Mouse (Mus musculus): ENCODE data around the gene Epb41l5. TPM values are rescaled to one million over a fixed set of nuclear protein-coding genes. Genes with fewer than 3 reads are reported as not detected.

Epb41l5 gene
- polyA plus RNA-seq, 1 experiment from 2014 or later: 24.2 TPM

DNA sequence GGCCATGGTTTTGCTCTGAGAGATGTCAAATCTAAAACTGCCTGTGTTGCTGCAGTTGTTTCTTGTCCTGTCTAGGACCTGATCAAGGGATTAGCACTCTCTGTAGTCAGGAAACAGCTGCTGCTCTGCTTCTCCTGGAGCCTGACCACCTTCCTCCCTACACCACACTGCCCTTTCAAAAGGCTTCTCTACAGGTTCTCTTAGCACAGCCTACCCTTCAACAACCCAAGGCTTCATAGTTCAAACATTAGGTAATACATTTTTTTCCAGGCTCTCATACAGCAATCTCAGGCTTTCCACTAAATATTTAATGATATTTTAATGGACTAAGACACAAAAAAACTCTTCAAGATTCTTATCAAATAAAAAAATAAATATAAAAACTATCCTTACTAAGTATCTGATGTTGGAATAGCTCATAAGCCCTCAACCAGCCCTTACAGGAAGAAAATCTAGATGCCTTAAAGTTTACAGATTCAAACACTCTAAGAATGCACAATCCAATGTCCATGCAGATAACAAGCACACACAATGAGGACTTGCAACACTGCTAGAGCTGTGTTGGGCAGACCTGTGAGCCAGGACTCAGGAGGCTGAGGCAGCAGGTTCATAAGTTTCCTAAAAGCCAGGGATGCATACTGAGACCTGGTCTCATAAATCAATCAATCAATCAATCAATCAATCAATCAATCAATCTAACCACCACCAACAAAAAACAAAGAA lies 7.5 kb downstream of the Epb41l5 start:
- Histone ChIP-seq H3K36me3 (0 out of 2 replicates have a peak, but pooled peaks cover 3% of the 10 kb centered on the region), H3K9me3 (no peaks in the 10 kb centered on the region), H3K27me3 (no peaks in the 10 kb centered on the region), H3K4me2 (replicated peaks) (no peak overlapping the region), H3K4me1 (replicated peaks) (peaks cover 8% of the 10 kb centered on the region), H3K9ac (replicated peaks) (no peak overlapping the region), H3K4me3 (replicated peaks) (no peak overlapping the region), H3K27ac (no peak overlapping the region)
- no peak for ATAC-seq

DNA sequence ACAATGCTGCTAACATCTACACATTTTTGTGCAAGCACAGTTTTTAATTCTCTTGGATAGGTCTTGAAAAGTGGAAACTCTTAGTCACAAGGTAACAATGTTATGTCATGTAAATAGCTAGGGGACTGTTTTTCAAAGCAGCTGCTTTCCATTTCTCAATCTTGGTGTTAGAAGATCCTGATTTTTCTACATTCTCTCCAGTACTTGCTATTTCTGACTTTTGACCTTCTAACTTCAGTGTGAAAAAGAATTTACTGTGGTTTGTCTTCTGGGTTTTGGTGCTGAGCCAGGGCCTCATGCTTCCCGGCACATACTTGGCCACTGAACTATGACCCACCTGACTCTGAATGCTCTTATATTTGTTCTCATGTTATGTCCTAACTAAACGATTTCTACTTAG lies 8.8 kb downstream of the Epb41l5 start:
- H3K27me3 ChIP-seq: no peaks in the 10 kb centered on the region
- no peak for ATAC-seq
- no peak overlapping the region for H3K27ac ChIP-seq
- no peak overlapping the region for H3K4me2 ChIP-seq (replicated peaks)
- 91% methylated on average over 2 of the region's 2 CpGs for WGBS
- H3K36me3 ChIP-seq: 0 out of 2 replicates have a peak, but pooled peaks cover 3% of the 10 kb centered on the region
- peaks cover 8% of the 10 kb centered on the region for H3K4me1 ChIP-seq (replicated peaks)
- H3K4me3 ChIP-seq (replicated peaks): no peak overlapping the region
- no peaks in the 10 kb centered on the region for H3K9me3 ChIP-seq
- H3K9ac ChIP-seq (replicated peaks): no peak overlapping the region

DNA sequence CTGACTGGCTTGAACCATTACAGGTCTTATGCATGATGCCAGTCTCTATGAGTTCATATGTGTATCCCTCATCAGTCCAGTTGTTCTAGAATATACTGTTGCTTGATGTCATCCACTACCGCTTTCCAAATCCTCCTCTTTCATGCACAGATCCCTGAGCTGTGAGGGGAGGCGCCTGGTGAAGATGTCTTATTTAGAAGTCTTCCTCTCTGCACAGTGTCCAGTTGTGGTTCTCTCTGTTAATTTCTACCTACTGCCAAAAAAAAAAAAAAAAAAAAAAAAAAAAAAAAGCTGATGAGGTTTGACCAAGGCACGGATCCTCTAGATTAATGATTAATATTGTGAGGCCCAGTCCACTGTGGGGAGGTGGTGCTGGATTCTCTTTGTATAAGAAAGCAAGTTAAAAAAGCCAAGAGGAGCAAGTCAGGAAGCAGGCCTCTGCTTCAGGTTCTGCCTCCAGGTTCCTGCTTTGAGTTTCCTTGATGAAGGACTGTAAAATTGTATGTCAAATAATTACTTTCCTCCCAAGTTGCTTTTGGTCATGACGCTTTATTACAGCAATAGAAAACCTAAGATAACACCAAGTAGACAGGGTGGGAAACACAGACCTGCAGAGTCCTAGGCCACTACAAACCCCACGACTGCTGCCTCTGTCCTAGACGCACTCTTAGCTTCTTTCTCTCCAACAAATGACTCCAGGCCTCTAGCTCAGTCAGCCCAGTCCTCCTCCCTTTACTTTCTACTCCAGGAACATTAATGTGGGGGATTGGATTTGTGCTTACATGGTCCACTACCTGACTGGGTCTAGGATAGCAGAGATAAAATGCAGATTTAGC lies 11.4 kb downstream of the Epb41l5 start:
- no peak overlapping the region for H3K9ac ChIP-seq (replicated peaks)
- peaks cover 4% of the 10 kb centered on the region for H3K4me1 ChIP-seq (replicated peaks)
- H3K27me3 ChIP-seq: no peaks in the 10 kb centered on the region
- no peak for ATAC-seq
- H3K27ac ChIP-seq: no peak overlapping the region
- no peak overlapping the region for H3K4me2 ChIP-seq (replicated peaks)
- peaks cover 6% of the 10 kb centered on the region; the same call in 1 of the 2 replicates for H3K36me3 ChIP-seq
- H3K4me3 ChIP-seq (replicated peaks): no peak overlapping the region
- no peaks in the 10 kb centered on the region for H3K9me3 ChIP-seq
- 92% methylated on average over 6 of the region's 6 CpGs for WGBS

DNA sequence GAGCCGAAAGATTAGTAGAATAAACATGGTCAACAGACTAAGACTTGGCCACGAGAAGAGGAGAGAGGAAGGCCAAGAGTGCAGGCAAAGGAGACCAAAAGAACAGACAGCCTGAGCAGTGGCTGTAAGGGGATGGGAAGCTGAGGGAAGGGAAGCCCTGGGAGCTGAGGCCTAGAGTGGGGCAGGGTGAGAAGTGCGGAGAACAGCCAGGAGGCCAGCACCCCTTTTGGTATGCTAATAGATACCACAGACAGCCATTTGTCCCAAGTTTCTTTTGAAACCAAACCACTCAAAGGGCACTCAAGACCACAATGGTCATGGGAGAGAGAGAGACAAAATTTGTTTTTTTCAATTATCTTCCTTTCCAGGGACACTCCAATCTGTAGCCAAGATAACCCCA lies 14.1 kb downstream of the Epb41l5 start:
- 36% methylated on average over 3 of the region's 3 CpGs for WGBS
- no peak for ATAC-seq
- peaks cover 7% of the 10 kb centered on the region for H3K36me3 ChIP-seq

DNA sequence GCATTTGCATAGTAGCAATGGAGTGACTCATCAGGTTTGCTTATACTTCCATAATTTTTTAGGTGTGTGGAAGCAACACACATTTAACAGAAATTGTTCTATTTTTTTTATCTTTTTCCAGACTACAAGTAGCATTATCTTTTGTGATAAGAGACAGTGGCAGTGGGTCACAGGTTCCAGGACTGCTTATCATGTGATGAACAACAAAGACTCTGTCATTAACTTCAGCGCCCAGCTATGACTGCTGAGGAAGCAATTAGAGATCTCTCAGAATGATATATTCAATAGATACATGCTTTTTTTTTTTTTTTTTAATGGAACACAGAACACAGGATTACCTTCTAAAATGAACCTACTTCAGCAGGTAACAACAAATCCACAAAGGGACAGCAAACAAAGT lies 18.4 kb downstream of the Epb41l5 start:
- Histone ChIP-seq H3K9me3 (no peaks in the 10 kb centered on the region), H3K27me3 (no peaks in the 10 kb centered on the region), H3K4me3 (replicated peaks) (no peak overlapping the region), H3K4me1 (replicated peaks) (no peaks in the 10 kb centered on the region), H3K27ac (no peak overlapping the region), H3K4me2 (replicated peaks) (no peak overlapping the region), H3K36me3 (peaks cover 7% of the 10 kb centered on the region), H3K9ac (replicated peaks) (no peak overlapping the region)
- WGBS: 90% methylated on average over 1 of the region's 1 CpGs
- no peak for ATAC-seq

More for the DNA sequence above, 14.1 kb downstream of the Epb41l5 start:
- Histone ChIP-seq H3K9me3 (no peaks in the 10 kb centered on the region), H3K4me3 (replicated peaks) (no peak overlapping the region), H3K4me2 (replicated peaks) (no peak overlapping the region), H3K27me3 (no peaks in the 10 kb centered on the region), H3K9ac (replicated peaks) (no peak overlapping the region), H3K4me1 (replicated peaks) (no peaks in the 10 kb centered on the region), H3K27ac (no peak overlapping the region)

DNA sequence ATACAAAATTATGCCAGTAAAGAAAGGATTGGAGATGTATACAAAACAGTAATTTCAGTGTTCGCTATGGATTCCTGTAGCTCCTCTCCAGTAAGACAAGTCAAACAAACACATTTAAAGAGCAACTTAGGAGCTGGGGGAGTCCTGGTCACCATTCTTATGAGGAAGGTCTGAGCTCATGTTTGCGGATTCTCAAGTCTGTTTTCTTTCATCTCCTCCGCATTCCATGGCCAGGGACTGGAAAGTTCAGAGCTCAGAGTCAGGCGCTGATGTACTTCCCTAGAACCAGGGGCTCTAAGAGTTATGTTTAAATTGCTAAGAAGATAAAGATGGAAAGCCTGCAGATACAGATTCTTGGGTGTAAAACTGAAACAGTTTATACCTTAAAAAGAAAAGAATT lies 22.0 kb downstream of the Epb41l5 start:
- 85% methylated on average over 4 of the region's 4 CpGs for WGBS
- H3K4me1 ChIP-seq (replicated peaks): no peaks in the 10 kb centered on the region; the same call in 1 of the 2 replicates
- H3K4me3 ChIP-seq (replicated peaks): no peak overlapping the region
- no peak overlapping the region for H3K27ac ChIP-seq
- H3K27me3 ChIP-seq: no peaks in the 10 kb centered on the region
- H3K9me3 ChIP-seq: no peaks in the 10 kb centered on the region
- no peaks in the 10 kb centered on the region for H3K36me3 ChIP-seq
- no peak for ATAC-seq
- no peak overlapping the region for H3K4me2 ChIP-seq (replicated peaks)
- H3K9ac ChIP-seq (replicated peaks): no peak overlapping the region

DNA sequence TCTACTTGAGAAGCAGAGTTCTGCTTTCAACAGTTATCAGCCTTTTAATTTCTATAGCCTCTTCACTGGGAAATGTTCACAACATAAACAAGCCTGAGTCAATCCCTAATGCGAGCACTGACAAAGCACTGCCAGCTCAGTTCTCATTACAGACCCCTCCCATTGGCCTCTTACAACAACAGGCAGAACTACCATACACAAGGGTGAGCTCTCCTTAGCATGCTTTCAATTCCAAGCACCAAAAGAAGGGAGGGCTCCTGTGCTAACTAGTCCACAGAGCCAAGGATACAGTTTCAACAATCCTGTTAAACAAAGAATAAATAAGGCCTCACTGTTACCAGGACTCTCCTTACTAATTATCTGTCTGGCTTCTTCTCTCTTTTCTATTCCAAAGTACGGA lies 24.4 kb downstream of the Epb41l5 start:
- Histone ChIP-seq H3K36me3 (0 out of 2 replicates have a peak, but pooled peaks cover 5% of the 10 kb centered on the region), H3K9ac (replicated peaks) (no peak overlapping the region), H3K9me3 (no peaks in the 10 kb centered on the region), H3K4me1 (replicated peaks) (no peaks in the 10 kb centered on the region; the same call in 1 of the 2 replicates), H3K27ac (no peak overlapping the region), H3K4me3 (replicated peaks) (no peak overlapping the region), H3K4me2 (replicated peaks) (no peak overlapping the region), H3K27me3 (no peaks in the 10 kb centered on the region)
- no peak for ATAC-seq
- WGBS: 46% methylated on average over 2 of the region's 2 CpGs

DNA sequence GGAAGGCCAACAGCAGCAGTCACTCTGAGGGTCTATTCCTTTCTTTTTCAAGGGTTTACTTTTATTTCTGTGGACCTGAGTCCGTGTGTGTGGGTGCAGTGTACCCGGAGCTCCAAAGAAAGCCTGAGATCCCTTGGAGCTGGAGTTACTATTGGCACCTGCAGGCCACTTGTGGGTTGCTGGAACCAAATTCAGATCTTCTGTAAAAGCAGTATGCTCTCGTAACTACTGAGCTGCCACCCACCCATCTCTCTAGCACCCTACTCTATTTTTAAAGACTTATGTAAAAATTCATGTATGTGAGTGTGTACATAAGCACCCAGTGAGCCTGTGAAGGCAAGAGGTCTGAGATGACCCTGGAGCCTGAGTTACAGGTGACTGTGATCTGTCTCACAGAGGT lies 43.4 kb downstream of the Epb41l5 start:
- no peak overlapping the region for H3K9ac ChIP-seq (replicated peaks)
- H3K9me3 ChIP-seq: no peaks in the 10 kb centered on the region
- no peaks in the 10 kb centered on the region for H3K4me1 ChIP-seq (replicated peaks)
- ATAC-seq: no peak
- no peak overlapping the region for H3K27ac ChIP-seq
- peaks cover 5% of the 10 kb centered on the region; the same call in 1 of the 2 replicates for H3K36me3 ChIP-seq
- H3K4me3 ChIP-seq (replicated peaks): no peak overlapping the region
- WGBS: 91% methylated on average over 3 of the region's 3 CpGs
- no peaks in the 10 kb centered on the region for H3K27me3 ChIP-seq
- no peak overlapping the region for H3K4me2 ChIP-seq (replicated peaks)

DNA sequence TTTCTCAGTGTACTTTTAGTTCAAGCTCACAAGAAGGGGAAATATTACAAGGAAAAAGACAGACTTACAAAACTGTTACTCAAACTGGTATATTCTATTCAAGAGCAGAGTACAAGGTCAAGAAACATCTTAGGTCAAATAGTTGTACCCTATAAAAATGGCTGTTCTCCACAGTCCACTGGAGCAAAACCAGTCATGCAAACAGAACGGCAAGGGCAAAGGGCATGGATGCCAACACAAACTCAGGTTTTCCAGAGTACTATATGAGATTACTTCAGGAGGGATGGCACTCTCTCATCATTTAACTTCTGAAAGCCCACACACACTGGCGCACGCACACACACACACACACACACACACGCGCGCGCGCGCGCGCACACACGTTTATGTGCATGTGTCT lies 46.4 kb downstream of the Epb41l5 start:
- H3K9me3 ChIP-seq: no peaks in the 10 kb centered on the region
- H3K4me1 ChIP-seq (replicated peaks): no peaks in the 10 kb centered on the region
- over 99% methylated on average over 12 of the region's 12 CpGs for WGBS
- no peak overlapping the region for H3K4me3 ChIP-seq (replicated peaks)
- no peak overlapping the region for H3K4me2 ChIP-seq (replicated peaks)
- H3K36me3 ChIP-seq: peaks cover 9% of the 10 kb centered on the region; the same call in 1 of the 2 replicates
- no peak overlapping the region for H3K27ac ChIP-seq
- H3K9ac ChIP-seq (replicated peaks): no peak overlapping the region
- H3K27me3 ChIP-seq: no peaks in the 10 kb centered on the region
- ATAC-seq: no peak

DNA sequence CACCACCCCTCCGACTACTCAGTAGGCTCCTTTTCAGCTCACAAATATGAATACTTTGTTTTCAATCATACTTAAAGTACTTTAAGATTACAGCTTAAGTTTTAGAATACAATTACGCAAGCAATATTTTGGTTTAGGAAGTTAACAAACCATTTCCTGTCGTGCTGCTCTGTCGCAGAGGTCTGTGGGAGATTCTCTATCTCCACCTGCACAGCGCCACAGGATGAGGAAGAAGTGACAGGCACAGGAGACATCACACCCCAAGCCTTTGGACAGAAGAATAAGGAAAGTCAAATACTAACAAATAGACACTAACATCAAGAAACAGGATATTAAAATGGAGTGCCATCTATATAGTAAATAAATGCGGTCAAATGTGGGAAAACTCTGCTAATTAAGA lies 49.9 kb downstream of the Epb41l5 start:
- 97% methylated on average over 6 of the region's 6 CpGs for WGBS
- Histone ChIP-seq H3K4me1 (replicated peaks) (no peaks in the 10 kb centered on the region), H3K9ac (replicated peaks) (no peak overlapping the region), H3K36me3 (peaks cover 4% of the 10 kb centered on the region; the same call in 1 of the 2 replicates), H3K27me3 (no peaks in the 10 kb centered on the region), H3K27ac (no peak overlapping the region), H3K4me2 (replicated peaks) (no peak overlapping the region), H3K9me3 (no peaks in the 10 kb centered on the region), H3K4me3 (replicated peaks) (no peak overlapping the region)
- no peak for ATAC-seq

DNA sequence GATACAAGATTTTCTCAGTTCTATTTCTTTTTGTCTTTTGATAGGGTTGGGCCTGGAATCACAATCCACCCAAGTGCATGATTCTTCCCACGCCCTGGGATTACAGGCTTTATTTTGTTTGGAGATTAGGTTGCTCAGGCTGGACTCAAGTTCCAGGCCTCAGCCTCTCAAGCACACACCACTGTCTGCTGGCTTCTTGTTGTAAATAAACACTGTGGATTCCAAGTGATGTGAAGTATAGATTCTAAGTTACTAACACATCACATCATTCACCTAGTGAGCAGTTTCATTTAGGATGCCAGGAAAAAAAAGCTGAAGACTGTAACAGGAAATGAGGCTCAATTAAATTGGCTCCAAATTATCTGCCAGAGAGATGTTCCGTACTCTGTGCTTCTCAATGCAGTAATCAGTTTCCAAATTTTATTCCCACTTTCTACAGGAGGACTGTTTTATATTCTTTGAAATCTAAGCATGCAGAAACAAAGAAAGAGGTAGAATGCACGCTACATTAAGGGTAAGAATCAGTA lies 51.8 kb downstream of the Epb41l5 start:
- Histone ChIP-seq H3K4me2 (replicated peaks) (no peak overlapping the region), H3K9ac (replicated peaks) (no peak overlapping the region), H3K4me3 (replicated peaks) (no peak overlapping the region), H3K9me3 (no peaks in the 10 kb centered on the region), H3K27me3 (no peaks in the 10 kb centered on the region), H3K36me3 (peaks cover 4% of the 10 kb centered on the region; the same call in 1 of the 2 replicates), H3K27ac (no peak overlapping the region), H3K4me1 (replicated peaks) (no peaks in the 10 kb centered on the region)
- WGBS: 84% methylated on average over 3 of the region's 3 CpGs
- ATAC-seq: no peak

DNA sequence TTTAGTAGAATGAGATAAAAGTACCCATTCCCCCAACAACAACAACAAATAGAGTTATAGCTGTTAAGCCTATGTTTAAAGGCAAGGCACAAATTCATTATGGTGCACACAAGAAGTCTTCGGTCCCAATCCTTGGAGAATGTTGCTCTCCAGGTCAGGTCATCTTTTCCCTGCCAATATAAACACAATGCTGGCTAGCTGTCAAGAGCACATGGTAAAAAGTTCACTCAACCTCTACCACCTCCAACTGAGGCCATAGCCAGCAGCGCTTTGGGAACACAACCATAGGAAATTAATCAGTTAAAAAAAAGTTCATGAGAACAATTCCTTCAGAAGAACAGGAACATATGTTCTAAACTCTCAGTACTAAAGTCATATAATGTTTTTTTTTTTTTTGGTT lies 58.8 kb downstream of the Epb41l5 start:
- no peak for ATAC-seq
- Histone ChIP-seq H3K4me3 (replicated peaks) (no peak overlapping the region), H3K4me1 (replicated peaks) (no peaks in the 10 kb centered on the region), H3K27ac (no peak overlapping the region), H3K9me3 (no peaks in the 10 kb centered on the region), H3K9ac (replicated peaks) (no peak overlapping the region), H3K27me3 (no peaks in the 10 kb centered on the region), H3K4me2 (replicated peaks) (no peak overlapping the region), H3K36me3 (no peaks in the 10 kb centered on the region)
- WGBS: 94% methylated on average over 2 of the region's 2 CpGs

Measured in midbrain, embryonic 13.5 days (tissue).